Mouse (Mus musculus) embryo, embryonic 10 days (tissue): ENCODE measurements at regions not wholly inside any gene's neighbourhood (a gene's known extent, or its start where the extent isn't known, plus 50 kb on each side); places are given as distances from the start of the nearest gene placed in this dataset.

Experiments used
- DNase-seq: peaks from one replicate; pipeline ENCODE4 v3.0.0-alpha.2; 2015; ENCODE audit warnings: low spot score

- DNase-seq, result peak; percentile 80
Measured at GRCm38 (mm10) chr5:118353689-118354088, 108.7 kb downstream of the 2410131K14Rik start.

- DNase-seq, result peak; percentile 52
Measured at GRCm38 (mm10) chr5:118354127-118354526, 109.1 kb downstream of the 2410131K14Rik start.

- no peak for DNase-seq
Measured at GRCm38 (mm10) chr5:118354871-118355270, 109.8 kb downstream of the 2410131K14Rik start.

DNA sequence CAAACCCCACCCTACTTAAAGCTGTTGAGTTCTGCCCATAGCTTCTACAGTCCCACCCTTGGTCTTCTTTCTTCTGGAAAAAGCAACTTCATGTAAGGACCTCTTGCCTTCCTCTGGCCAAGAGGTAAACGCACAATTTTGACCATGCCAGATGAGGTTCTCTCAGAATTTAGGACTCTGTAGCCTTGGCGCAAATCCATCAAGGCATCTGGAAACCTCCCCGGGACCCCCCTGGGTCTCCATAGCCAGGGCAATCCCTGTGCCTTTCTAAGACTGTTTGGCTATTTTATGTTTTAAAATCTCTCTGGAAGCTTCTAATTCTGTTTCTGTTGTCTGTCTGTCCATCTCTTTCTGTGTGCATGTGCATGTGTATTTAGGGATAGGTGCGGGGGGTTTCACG is 110.3 kb downstream of the 2410131K14Rik start:
- DNase-seq, result no peak

- no peak for DNase-seq
Measured at GRCm38 (mm10) chr5:118355691-118356337, 110.8 kb downstream of the 2410131K14Rik start.

DNA sequence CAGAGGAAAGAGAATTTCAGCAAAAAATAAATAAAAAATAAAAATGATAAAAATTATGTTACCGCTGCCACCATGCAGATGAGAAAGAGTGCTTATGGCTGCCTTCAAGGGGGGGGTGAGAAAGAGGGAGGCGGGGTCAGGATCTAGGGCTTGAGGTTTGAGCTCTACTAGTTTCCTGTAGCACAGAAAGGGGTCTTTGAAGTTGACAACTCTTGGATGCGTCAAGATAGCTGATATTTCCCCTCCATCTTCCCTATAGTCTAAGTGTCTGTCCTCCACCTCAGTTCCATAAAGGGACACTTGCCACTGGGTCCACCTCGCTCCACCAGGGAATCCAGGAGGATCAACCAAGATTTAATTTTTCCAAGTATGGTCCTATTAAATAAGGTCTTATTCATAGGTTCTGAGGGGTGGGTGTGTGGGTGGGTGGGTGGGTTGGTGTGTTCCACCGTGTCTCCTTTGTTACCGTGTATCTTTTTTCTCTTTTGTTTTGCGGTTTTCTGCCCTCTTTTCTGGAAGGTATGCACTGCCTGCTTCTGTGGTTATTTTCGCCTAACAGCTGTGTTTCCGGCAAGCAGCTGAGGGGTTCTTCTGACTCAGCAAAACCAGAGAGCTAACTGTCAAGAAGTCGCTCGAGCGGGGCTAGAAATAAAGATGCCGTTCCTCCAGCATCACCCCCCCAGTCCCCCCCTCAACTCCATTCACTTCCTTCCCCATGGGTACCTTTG is 114.8 kb downstream of the 2410131K14Rik start:
- DNase-seq, result no peak

DNA sequence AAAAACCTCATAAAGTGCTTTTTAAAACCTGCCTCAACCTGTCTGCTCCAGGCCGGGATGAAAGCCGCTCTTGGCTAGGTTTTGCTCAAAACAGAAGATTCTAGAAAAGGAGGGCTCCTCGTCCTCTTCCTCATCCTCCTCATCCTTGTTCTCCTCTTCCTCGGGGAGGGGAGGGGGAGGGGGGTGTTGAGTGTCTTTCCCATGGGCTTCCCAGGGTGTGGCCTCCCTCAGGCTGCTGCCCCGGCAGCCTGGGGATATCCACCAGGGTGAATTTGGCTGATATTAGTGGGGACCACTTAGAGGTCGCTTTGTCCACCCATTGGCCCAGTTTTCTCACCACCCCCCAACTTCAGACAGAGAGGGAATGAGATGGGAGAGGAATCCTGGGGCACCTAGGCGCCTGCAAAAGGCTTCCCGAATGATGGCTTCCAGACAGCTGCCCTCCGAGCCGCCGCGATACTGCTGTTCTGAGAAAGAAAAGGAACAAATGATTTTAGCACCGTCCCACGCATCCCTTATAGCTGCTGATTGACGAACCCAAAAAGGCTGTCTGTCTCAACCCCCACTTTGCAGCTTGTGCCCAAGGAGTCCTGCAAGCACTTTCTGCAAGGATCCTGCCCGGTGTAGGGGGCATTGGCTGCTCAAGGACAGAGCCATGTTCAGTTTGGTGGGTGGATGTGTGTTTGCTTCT is 115.5 kb downstream of the 2410131K14Rik start:
- DNase-seq, result no peak

DNA sequence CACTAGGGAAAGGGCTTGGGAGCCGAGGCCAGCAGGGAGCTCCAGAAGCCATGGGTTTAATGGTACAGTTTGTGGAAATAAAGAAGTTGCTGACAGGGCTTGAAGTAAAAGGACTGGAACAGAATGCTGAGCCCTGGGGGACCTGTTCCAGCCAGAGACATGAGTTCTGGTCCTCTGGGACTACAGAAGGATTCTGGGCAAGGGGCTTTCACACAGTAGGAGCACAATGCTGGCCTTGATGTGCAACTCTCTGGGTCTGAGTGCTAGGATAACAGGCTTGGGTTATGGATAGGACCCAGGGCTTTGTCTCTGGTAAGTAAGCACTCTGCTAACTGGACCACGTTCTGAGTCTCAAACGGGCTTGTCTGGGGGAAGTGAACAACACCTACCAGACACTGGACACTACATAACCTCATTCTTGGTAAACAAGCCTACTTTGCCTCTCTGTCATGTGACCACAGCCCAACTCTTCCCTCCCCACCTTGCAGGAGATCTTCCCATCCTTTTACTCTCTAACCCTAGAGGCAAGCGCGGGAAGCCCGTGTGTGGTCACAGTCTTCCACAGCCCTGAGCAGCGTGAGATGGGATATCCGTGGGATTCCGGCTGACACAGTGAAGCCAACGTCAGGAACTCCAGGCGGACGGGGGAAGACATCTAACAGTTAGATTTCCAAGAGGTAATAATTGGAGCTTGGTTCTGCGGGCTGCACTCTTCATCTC is 116.3 kb downstream of the 2410131K14Rik start:
- DNase-seq, result no peak

DNA sequence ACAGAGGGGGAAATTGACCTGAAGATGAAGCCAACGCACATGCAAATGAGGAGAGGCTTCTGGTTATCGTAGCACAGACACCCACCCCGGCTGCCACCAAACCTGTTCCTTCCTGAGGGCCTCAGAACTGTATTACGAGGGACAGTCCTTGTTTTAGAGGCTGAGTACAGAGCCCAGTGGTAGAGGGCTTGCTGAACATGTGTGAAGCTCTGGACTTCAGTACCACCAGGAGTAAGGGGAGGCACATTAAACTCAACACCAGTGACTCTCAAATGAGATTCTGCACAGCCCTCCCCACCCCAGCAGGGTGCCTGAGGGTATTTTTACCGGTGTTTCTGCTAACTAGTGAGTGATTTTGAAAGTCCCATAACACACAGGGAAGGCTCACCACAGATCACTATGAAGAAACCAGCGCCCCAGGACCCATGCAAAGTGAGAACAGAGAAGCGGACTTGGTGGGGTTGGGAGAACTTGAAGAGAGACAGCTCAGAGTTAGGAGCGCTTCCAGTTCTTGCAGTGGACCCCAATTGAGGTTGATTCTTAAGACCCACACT is 116.9 kb downstream of the 2410131K14Rik start:
- DNase-seq, result no peak

- no peak for DNase-seq
Measured at GRCm38 (mm10) chr5:118362738-118363137, 117.7 kb downstream of the 2410131K14Rik start.

DNA sequence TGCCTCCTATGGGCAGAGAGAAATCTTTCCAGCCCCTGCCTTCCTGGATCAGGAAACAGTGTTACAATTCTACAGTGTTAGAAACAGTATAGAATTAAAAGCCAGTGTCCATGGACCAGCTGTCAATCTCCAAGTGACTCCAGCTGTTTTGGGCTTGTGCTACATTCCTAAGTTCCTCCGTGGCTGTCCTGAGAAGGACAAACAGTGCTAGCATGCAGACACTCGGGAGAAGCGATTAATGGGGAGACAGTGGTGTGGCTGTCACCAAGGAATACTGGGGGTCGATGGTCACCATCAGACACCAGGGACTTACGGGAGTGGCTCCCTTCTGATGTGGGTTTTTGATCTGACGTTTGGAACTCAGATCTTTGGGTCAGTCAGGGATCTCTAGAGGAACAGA is 118.1 kb downstream of the 2410131K14Rik start:
- DNase-seq, result no peak

DNA sequence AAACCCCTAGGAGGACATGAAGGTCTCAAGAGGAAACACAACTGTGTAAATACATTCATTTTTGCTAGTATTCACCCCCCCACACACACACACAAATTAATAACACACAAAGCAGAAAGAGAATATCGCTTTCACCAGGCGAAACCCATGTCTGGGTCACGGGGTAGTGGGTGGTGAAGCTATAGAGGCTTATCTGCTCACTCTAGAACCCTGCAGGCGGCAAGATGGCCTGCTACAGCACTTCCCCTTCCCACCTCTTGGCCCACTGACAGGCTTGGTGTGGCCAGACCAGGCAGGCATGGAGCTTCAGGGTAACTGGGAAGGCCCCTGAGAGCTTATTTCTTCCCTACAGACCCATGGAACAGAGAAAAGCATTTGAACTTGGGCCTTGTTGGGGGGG is 119.6 kb downstream of the 2410131K14Rik start:
- DNase-seq, result no peak

GRCm38 (mm10) chr5:118365196-118365595 is 120.2 kb downstream of the 2410131K14Rik start:
- DNase-seq, result no peak

GRCm38 (mm10) chr5:118365651-118366050 is 120.6 kb downstream of the 2410131K14Rik start:
- peak; percentile 37 for DNase-seq

DNA sequence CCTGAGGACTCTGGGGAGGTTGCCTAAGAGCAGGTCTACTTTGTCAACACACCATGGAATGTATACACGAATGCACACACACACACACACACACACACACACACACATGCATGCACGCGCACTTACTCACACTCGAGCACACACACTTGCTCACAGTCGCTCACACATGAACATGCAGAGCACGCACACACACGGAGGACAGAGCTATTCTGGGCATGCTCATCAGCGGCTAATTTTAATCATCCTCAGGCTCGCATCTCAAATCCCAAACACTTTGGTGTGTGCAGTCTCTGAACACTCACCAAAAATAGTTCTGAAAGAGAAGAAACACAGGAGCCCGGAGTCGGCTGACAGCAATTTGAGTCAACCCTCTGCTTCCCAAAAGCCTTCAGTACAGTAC is 122.0 kb downstream of the 2410131K14Rik start:
- DNase-seq, result no peak

- peak; percentile 61 for DNase-seq
Measured at GRCm38 (mm10) chr5:118373581-118373981, 128.6 kb downstream of the 2410131K14Rik start.

DNA sequence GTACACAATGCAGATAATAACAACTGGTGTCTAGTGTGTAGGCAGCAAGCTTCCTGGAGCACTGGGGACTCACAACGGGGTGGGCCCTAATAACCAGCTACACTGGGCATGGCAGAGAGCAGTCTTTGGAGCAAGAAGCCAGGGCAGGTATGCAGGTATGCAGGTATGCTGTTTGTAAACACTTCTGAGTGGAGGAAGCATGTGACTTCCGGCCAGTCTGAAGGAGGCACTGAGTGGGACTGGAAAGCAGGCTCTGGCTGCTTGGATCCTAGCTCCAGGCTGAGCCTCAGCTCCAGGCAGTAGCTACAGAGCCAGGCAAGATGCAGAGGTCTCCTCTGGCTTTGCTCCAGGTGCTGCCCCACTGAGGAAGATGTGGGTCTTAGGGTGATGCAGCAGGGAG is 129.9 kb downstream of the 2410131K14Rik start:
- DNase-seq, result no peak

- no peak for DNase-seq
Measured at GRCm38 (mm10) chr5:118375916-118376315, 130.9 kb downstream of the 2410131K14Rik start.

GRCm38 (mm10) chr5:118376478-118376877 is 131.5 kb downstream of the 2410131K14Rik start:
- DNase-seq, result no peak

DNA sequence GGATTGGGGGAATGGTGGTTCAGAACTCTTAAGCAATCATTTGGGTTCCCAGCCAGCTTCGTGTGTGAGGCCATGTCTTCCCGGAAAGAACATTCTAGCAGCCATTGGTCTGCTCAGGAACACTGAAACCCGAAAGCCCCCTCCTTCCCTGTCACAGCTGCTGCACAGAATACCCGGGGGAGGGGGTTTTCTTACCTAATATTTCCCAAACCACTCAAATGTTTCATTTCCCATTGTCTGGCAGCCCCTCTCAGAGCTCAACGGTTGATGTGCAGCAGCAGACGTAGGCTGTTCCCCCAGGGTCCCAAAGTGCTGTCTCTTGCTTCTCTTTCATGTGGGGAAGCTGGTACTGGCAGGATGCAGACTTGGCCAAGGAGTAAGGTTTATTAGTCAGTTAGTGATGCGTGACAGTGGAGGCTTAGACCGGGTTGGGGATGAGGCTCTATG is 132.4 kb downstream of the 2410131K14Rik start:
- DNase-seq, result no peak

GRCm38 (mm10) chr5:118379245-118380051 is 134.4 kb downstream of the 2410131K14Rik start:
- DNase-seq, result no peak
